18 mouse cellular contexts compared by ENCODE assay signal in the genomic region with DNA sequence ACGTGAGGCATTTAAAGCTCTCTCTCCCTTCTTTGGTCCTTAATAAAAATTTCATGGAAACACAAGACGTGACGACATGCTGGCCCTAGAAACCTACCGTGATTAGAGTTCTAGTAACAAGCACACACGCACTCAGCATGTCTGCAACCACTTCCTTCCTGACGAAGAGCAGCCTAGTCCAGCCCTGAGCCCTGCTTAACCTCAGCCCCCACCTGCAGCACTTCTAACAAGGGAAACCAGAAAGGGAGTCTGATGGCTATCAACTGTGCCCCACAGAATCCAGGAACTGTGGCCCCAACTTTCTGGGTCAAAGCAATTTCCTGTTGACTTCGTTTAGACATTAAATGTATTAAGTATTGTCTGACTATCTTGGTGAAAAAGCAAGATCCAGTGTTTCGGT.
A peak's percentile ranks its signal among the peaks of the same experiment; 100 is the strongest.
DNase-seq lines count a peak whose midpoint lies in the region; ATAC-seq and TF ChIP-seq lines count a peak whose summit lies in the region.
"Had no signal": no experiment of that assay in that cellular context is flagged by ENCODE, and none has a peak within 500 bp of the region (broad histone marks: within the 10 kb centered on the region; RNA-seq: fewer than 3 reads in every experiment).

No protein-coding gene starts in this region.

- H3K4me3 ChIP-seq in CH12.LX (replicated peaks in 1 of 3; ENCODE audit: low read depth in 2 of 3, low read length in 2 of 3, poor library complexity in 1 of 3), result no peak overlapping the region
- H3K4me3 ChIP-seq in thymus, adult 2 months (ENCODE audit: control insufficient read depth, insufficient read depth, low read length), result no peak overlapping the region
- H3K4me3 ChIP-seq in forebrain, embryonic 11.5 days (ENCODE audit: low read depth, low read length), result no peak overlapping the region
- no peak overlapping the region for H3K4me3 ChIP-seq in forebrain, embryonic 13.5 days
- H3K4me3 ChIP-seq: heart, embryonic 12.5 days; hindbrain, embryonic 10.5 days; intestine, embryonic 15.5 days; limb, embryonic 10.5 days had no signal

- H3K27ac ChIP-seq in CH12.LX (ENCODE audit: insufficient read depth, low read depth), result no peak overlapping the region
- no peak overlapping the region for H3K27ac ChIP-seq in thymus, adult 2 months (ENCODE audit: control insufficient read depth, insufficient read depth, low read length)
- H3K27ac ChIP-seq in forebrain, embryonic 11.5 days (ENCODE audit: low read depth, low read length), result no peak overlapping the region
- H3K27ac ChIP-seq in forebrain, embryonic 13.5 days, result no peak overlapping the region
- H3K27ac ChIP-seq: hindbrain, embryonic 10.5 days; intestine, embryonic 15.5 days; limb, embryonic 10.5 days had no signal

- H3K9me3 ChIP-seq in CH12.LX (replicated peaks; ENCODE audit: low read length), result no peaks in the 10 kb centered on the region
- H3K9me3 ChIP-seq in forebrain, embryonic 11.5 days (ENCODE audit: control insufficient read depth, low read length), result no peaks in the 10 kb centered on the region
- no peaks in the 10 kb centered on the region for H3K9me3 ChIP-seq in forebrain, embryonic 13.5 days (replicated peaks)
- H3K9me3 ChIP-seq: heart, embryonic 12.5 days; hindbrain, embryonic 10.5 days; intestine, embryonic 15.5 days; limb, embryonic 10.5 days had no signal

- H3K4me1 ChIP-seq in CH12.LX (ENCODE audit: control insufficient read depth in 1 of 2, insufficient read depth in 2 of 2), result peaks cover 0 to 8% of the 10 kb centered on the region in 2 experiments; a peak in 2 of 4 replicates
- H3K4me1 ChIP-seq in thymus, adult 2 months (replicated peaks; ENCODE audit: control insufficient read depth, insufficient read depth, low read length), result peaks cover 7% of the 10 kb centered on the region
- H3K4me1 ChIP-seq in forebrain, embryonic 11.5 days (replicated peaks; ENCODE audit: control insufficient read depth, insufficient read depth, low read length), result no peaks in the 10 kb centered on the region
- H3K4me1 ChIP-seq in forebrain, embryonic 13.5 days, result no peaks in the 10 kb centered on the region
- H3K4me1 ChIP-seq: hindbrain, embryonic 10.5 days; intestine, embryonic 15.5 days; limb, embryonic 10.5 days had no signal

- DNase-seq in B cell, adult 2 months, result peak; percentile 16 to 17
- DNase-seq in CH12.LX (ENCODE audit: extremely low read depth), result peak; percentile 20
- DNase-seq in thymus, adult 2 months, result peak; percentile 63
- DNase-seq in forebrain, embryonic 11.5 days (ENCODE audit: low spot score), result no peak
- DNase-seq in frontal cortex, adult 2 months (ENCODE audit: extremely low spot score in 1 of 2, low spot score in 1 of 2), result no peak
- DNase-seq: adrenal gland, postnatal 14 days; gastrocnemius, postnatal 10 days; kidney, postnatal 14 days; layer of hippocampus, postnatal 36 days; liver, postnatal 0 days; right cerebral cortex, postnatal 25 days had no signal

- TF ChIP-seq RAD21 in CH12.LX (IDR thresholded peaks at IDR 0.05; ENCODE audit: low read depth, low read length), result no peak

- no peak for TF ChIP-seq CTCF in CH12.LX (conservative IDR thresholded peaks at IDR 0.05 in 1 of 2, IDR thresholded peaks at IDR 0.05 in 1 of 2; ENCODE audit: low read depth in 2 of 2, low read length in 2 of 2)
- no peak for TF ChIP-seq CTCF in thymus, adult 2 months (IDR thresholded peaks at IDR 0.05; ENCODE audit: borderline replicate concordance, control insufficient read depth, extremely low read depth, insufficient read depth, low read length, poor library complexity)

- no peak overlapping the region for H3K9ac ChIP-seq in CH12.LX (ENCODE audit: insufficient read depth, low read depth)
- H3K9ac ChIP-seq in forebrain, embryonic 11.5 days (ENCODE audit: low read length), result no peak overlapping the region
- H3K9ac ChIP-seq in forebrain, embryonic 13.5 days, result no peak overlapping the region
- H3K9ac ChIP-seq: heart, embryonic 12.5 days; intestine, embryonic 15.5 days; liver, postnatal 0 days had no signal

- no peak for TF ChIP-seq POLR2A in CH12.LX (IDR thresholded peaks at IDR 0.05; ENCODE audit: low read depth, low read length)
- no peak for TF ChIP-seq POLR2A in thymus, adult 2 months (IDR thresholded peaks at IDR 0.05; ENCODE audit: control insufficient read depth, extremely low read depth, insufficient read depth, low read length, poor library complexity)

- dilution Hi-C loops in CH12.LX (cut with MboI; ENCODE audit: extremely low pct_ligation_motif_present, extremely low pct_unique_long_range_greater_than_20kb, low sequenced_read_pairs), result no loop called here

- no peak overlapping the region for H3K4me2 ChIP-seq in CH12.LX (ENCODE audit: insufficient read depth, low read depth, poor library complexity, severe bottlenecking)
- H3K4me2 ChIP-seq in forebrain, embryonic 11.5 days (ENCODE audit: low read depth, low read length, severe bottlenecking), result no peak overlapping the region
- H3K4me2 ChIP-seq in forebrain, embryonic 13.5 days, result no peak overlapping the region
- H3K4me2 ChIP-seq: heart, embryonic 12.5 days; intestine, embryonic 15.5 days had no signal

- peak; percentile 91 for ATAC-seq in inflammation-experienced regulatory T-cells, adult 6 months
- ATAC-seq in forebrain, embryonic 11.5 days (replicated peaks; ENCODE audit: low FRiP score), result no peak
- ATAC-seq in forebrain, embryonic 13.5 days, result no peak
- ATAC-seq: forebrain, embryonic 16.5 days; intestine, embryonic 15.5 days; liver, postnatal 0 days had no signal

- 5% methylated on average over 8 of the region's 8 CpGs for WGBS in thymus, adult 2 months
- WGBS in forebrain, embryonic 11.5 days, result 82% methylated on average over 8 of the region's 8 CpGs
- whole genome bisulfite sequencing in forebrain, embryonic 13.5 days, result 83% methylated on average over 8 of the region's 8 CpGs

- H3K79me2 ChIP-seq in CH12.LX (replicated peaks; ENCODE audit: control insufficient read depth, extremely low read depth, insufficient read depth, poor library complexity, severe bottlenecking), result no peaks in the 10 kb centered on the region

- no peaks in the 10 kb centered on the region for H3K36me3 ChIP-seq in CH12.LX (replicated peaks in 1 of 2; ENCODE audit: control insufficient read depth in 1 of 2, insufficient read depth in 1 of 2, low read length in 1 of 2)
- H3K36me3 ChIP-seq in thymus, adult 2 months (ENCODE audit: control insufficient read depth, insufficient read depth, low read length), result no peaks in the 10 kb centered on the region
- H3K36me3 ChIP-seq in forebrain, embryonic 11.5 days (ENCODE audit: control insufficient read depth, insufficient read depth, low read length), result no peaks in the 10 kb centered on the region
- no peaks in the 10 kb centered on the region for H3K36me3 ChIP-seq in forebrain, embryonic 13.5 days (ENCODE audit: poor library complexity, severe bottlenecking)
- H3K36me3 ChIP-seq: heart, embryonic 12.5 days; hindbrain, embryonic 10.5 days; intestine, embryonic 15.5 days; limb, embryonic 10.5 days had no signal

- H3K27me3 ChIP-seq in CH12.LX (replicated peaks), result no peaks in the 10 kb centered on the region
- no peaks in the 10 kb centered on the region for H3K27me3 ChIP-seq in thymus, adult 2 months (ENCODE audit: control insufficient read depth, insufficient read depth, low read length)
- H3K27me3 ChIP-seq in forebrain, embryonic 11.5 days (ENCODE audit: control insufficient read depth, insufficient read depth, low read length), result no peaks in the 10 kb centered on the region
- H3K27me3 ChIP-seq in forebrain, embryonic 13.5 days, result no peaks in the 10 kb centered on the region
- H3K27me3 ChIP-seq: heart, embryonic 12.5 days; intestine, embryonic 15.5 days had no signal

- no peak for TF ChIP-seq EP300 in CH12.LX (IDR thresholded peaks at IDR 0.05; ENCODE audit: low read length)

- in situ Hi-C loops in CH12.LX (cut with MboI; ENCODE audit: low pct_ligation_motif_present, low pct_unique_long_range_greater_than_20kb, low sequenced_read_pairs), result no loop called here

TF ChIP-seq in CH12.LX, 34 proteins besides CTCF, POLR2A, EP300 and RAD21:
- TF ChIP-seq ZC3H11A (IDR thresholded peaks at IDR 0.05; ENCODE audit: low read depth, low read length) (no peak), NELFE (IDR thresholded peaks at IDR 0.05; ENCODE audit: low read depth, low read length) (no peak)

Comparison
In these comparisons a context has a peak if more than half of its experiments do, and no peak if none do; other contexts are left out.
1. DNase-seq: peak in B cell, adult 2 months (2 of 2), CH12.LX (single experiment) and thymus, adult 2 months (single experiment); none in forebrain, embryonic 11.5 days (single experiment) and frontal cortex, adult 2 months (0 of 2).